24 mouse cellular contexts compared by ENCODE assay signal in the genomic region with DNA sequence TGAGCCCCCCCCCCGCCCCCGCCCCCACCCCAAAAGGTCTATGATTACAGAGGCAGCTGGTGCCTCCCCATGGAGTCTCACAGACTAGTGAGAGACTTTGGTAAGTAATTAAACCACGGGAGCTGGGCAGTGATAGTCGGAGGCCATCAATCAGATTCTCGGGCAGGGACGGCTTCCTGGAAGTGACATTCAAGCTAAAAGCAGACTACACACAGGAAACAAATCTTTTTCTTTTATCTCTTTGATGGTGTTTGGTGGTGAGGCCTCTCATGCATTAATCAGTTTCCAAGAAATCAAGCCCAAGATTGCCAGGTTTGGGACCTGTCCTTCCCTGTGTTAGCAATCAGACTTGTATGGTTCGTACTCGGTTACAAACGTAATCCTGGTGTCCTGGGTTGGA. TPM values are rescaled to one million over a fixed set of nuclear protein-coding genes. Genes with fewer than 3 reads are reported as not detected.
DNase-seq lines count a peak whose midpoint lies in the region; ATAC-seq and TF ChIP-seq lines count a peak whose summit lies in the region.
"Had no signal": no experiment of that assay in that cellular context is flagged by ENCODE, and none has a peak within 500 bp of the region (broad histone marks: within the 10 kb centered on the region; RNA-seq: fewer than 3 reads in every experiment).

No protein-coding gene starts in this region.

- H3K27me3 ChIP-seq in midbrain, embryonic 11.5 days (ENCODE audit: control insufficient read depth, insufficient read depth, low read length): peaks cover 6% of the 10 kb centered on the region
- H3K27me3 ChIP-seq in midbrain, embryonic 15.5 days (replicated peaks): peaks cover 11% of the 10 kb centered on the region; the same call in 1 of the 2 replicates
- H3K27me3 ChIP-seq in liver, postnatal 0 days (ENCODE audit: insufficient read depth, low read length): peaks cover 16% of the 10 kb centered on the region

- H3K36me3 ChIP-seq in midbrain, embryonic 11.5 days (ENCODE audit: control insufficient read depth, insufficient read depth, low read length): no peaks in the 10 kb centered on the region
- H3K36me3 ChIP-seq in midbrain, embryonic 15.5 days (replicated peaks): no peaks in the 10 kb centered on the region
- H3K36me3 ChIP-seq in liver, postnatal 0 days (replicated peaks; ENCODE audit: insufficient read depth, low read length): no peaks in the 10 kb centered on the region
- H3K36me3 ChIP-seq: embryonic facial prominence, embryonic 13.5 days; liver, embryonic 13.5 days had no signal

- no peak overlapping the region for H3K4me2 ChIP-seq in midbrain, embryonic 11.5 days
- no peak overlapping the region for H3K4me2 ChIP-seq in midbrain, embryonic 15.5 days
- no peak overlapping the region for H3K4me2 ChIP-seq in liver, postnatal 0 days (ENCODE audit: low read depth, low read length)
- H3K4me2 ChIP-seq: embryonic facial prominence, embryonic 13.5 days; heart, embryonic 11.5 days; liver, embryonic 13.5 days; lung, embryonic 14.5 days had no signal

- no peaks in the 10 kb centered on the region for H3K9me3 ChIP-seq in midbrain, embryonic 11.5 days (ENCODE audit: control insufficient read depth, low read length)
- no peaks in the 10 kb centered on the region for H3K9me3 ChIP-seq in midbrain, embryonic 15.5 days
- H3K9me3 ChIP-seq in liver, postnatal 0 days (ENCODE audit: low read length): no peaks in the 10 kb centered on the region
- H3K9me3 ChIP-seq: embryonic facial prominence, embryonic 13.5 days; liver, embryonic 13.5 days; megakaryocyte, embryonic 14.5 days had no signal

- peak; percentile 60 for DNase-seq in midbrain, embryonic 11.5 days (ENCODE audit: low spot score, missing footprints)
- DNase-seq in CD4-positive, CD25-positive, alpha-beta regulatory T cell, adult 2 months (ENCODE audit: low read depth, low spot score): peak; percentile 62
- peak; percentile 25 for DNase-seq in embryo, embryonic 10 days (ENCODE audit: low spot score)
- peak; percentile 52 for DNase-seq in mesoderm, embryonic 11.5 days (ENCODE audit: low read depth, low spot score)
- DNase-seq in liver, postnatal 0 days: no peak
- no peak for DNase-seq in kidney, postnatal 14 days
- DNase-seq: adrenal gland, postnatal 36 days; cerebellum, adult 9-11 months; kidney, adult 11 months; liver, embryonic 13.5 days; lung, embryonic 14.5 days; lung, postnatal 36 days; thymus, postnatal 14 days had no signal

- no peak for TF ChIP-seq CTCF in liver, postnatal 0 days (IDR thresholded peaks at IDR 0.05; ENCODE audit: low read depth)

- peaks cover 7% of the 10 kb centered on the region; the same call in 1 of the 2 replicates for H3K4me1 ChIP-seq in midbrain, embryonic 11.5 days (ENCODE audit: control insufficient read depth, insufficient read depth, low read length)
- H3K4me1 ChIP-seq in midbrain, embryonic 15.5 days: peaks cover 14% of the 10 kb centered on the region; the same call in 1 of the 2 replicates
- 0 out of 2 replicates have a peak, but pooled peaks cover 8% of the 10 kb centered on the region for H3K4me1 ChIP-seq in liver, postnatal 0 days (ENCODE audit: insufficient read depth)

- ATAC-seq in midbrain, embryonic 11.5 days (ENCODE audit: low FRiP score): no peak
- ATAC-seq in midbrain, embryonic 15.5 days (replicated peaks): no peak
- ATAC-seq in liver, postnatal 0 days: no peak
- ATAC-seq: forebrain, embryonic 14.5 days; hindbrain, postnatal 0 days; midbrain, embryonic 16.5 days had no signal

- no peak overlapping the region for H3K4me3 ChIP-seq in midbrain, embryonic 11.5 days (ENCODE audit: low read depth, low read length)
- H3K4me3 ChIP-seq in midbrain, embryonic 15.5 days: no peak overlapping the region
- no peak overlapping the region for H3K4me3 ChIP-seq in liver, postnatal 0 days (ENCODE audit: low read depth, low read length)
- H3K4me3 ChIP-seq: embryonic facial prominence, embryonic 13.5 days; erythroblast, embryonic 14.5 days; left cerebral cortex, adult 2 months; liver, embryonic 13.5 days; myocyte had no signal

- WGBS in midbrain, embryonic 11.5 days: 56% methylated on average over 9 of the region's 9 CpGs
- WGBS in midbrain, embryonic 15.5 days: 51% methylated on average over 9 of the region's 9 CpGs
- 30% methylated on average over 9 of the region's 9 CpGs for WGBS in liver, postnatal 0 days (ENCODE audit: insufficient replicate concordance)

- H3K27ac ChIP-seq in midbrain, embryonic 11.5 days (ENCODE audit: low read depth, low read length): no peak overlapping the region
- H3K27ac ChIP-seq in midbrain, embryonic 15.5 days: no peak overlapping the region
- no peak overlapping the region for H3K27ac ChIP-seq in liver, postnatal 0 days (ENCODE audit: low read depth)
- H3K27ac ChIP-seq: embryonic facial prominence, embryonic 13.5 days; hindbrain, postnatal 0 days; left cerebral cortex, adult 2 months; liver, embryonic 13.5 days; stomach, postnatal 0 days had no signal

- no peak overlapping the region for H3K9ac ChIP-seq in midbrain, embryonic 11.5 days (ENCODE audit: low read length)
- no peak overlapping the region for H3K9ac ChIP-seq in midbrain, embryonic 15.5 days
- H3K9ac ChIP-seq in liver, postnatal 0 days (replicated peaks): no peak overlapping the region
- H3K9ac ChIP-seq: embryonic facial prominence, embryonic 13.5 days; liver, embryonic 13.5 days; lung, embryonic 14.5 days had no signal

- no peak for TF ChIP-seq EP300 in liver, postnatal 0 days (IDR thresholded peaks at IDR 0.05; ENCODE audit: low read depth)

RNA-seq across cellular contexts. Expression of a gene that starts 3.4 kb away (rescaled TPM):
- 2.9 and 5.7 TPM in 2 replicates for polyA plus RNA-seq in midbrain, embryonic 11.5 days (2014; fragmentation: Nextera tagmentation; extraction: Ambion mirVana)
- 10.1 and 11.9 TPM in 2 replicates for polyA plus RNA-seq in midbrain, embryonic 15.5 days (2015; fragmentation: Nextera tagmentation; extraction: Ambion mirVana)
- polyA plus RNA-seq in liver, postnatal 0 days (2015; fragmentation: Nextera tagmentation; extraction: Ambion mirVana): 0.66 and 1.4 TPM in 2 replicates

Comparison
In these comparisons a context has a peak if more than half of its experiments do, and no peak if none do; other contexts are left out.
1. DNase-seq: peak in midbrain, embryonic 11.5 days (single experiment), CD4-positive, CD25-positive, alpha-beta regulatory T cell, adult 2 months (single experiment), embryo, embryonic 10 days (single experiment) and mesoderm, embryonic 11.5 days (single experiment); none in liver, postnatal 0 days (single experiment) and kidney, postnatal 14 days (single experiment).